Mouse (Mus musculus) kidney, adult 2 months (tissue): ENCODE measurements at regions not wholly inside any gene's neighbourhood (a gene's known extent, or its start where the extent isn't known, plus 50 kb on each side); places are given as distances from the start of the nearest gene placed in this dataset.

Source experiments
- DNase-seq: peaks from one replicate; pipeline ENCODE4 v3.0.0; 2021
- H3K27ac ChIP-seq: fragments of 200-500 bp; 2 replicates; pipeline ENCODE4 v1.5.1; 2012; ENCODE audit warnings: low read depth, low read length, control low read depth, inconsistent platforms; ENCODE audit not compliant: insufficient read depth
- H3K27me3 ChIP-seq: fragments of 200-500 bp; replicated peaks from 2 replicates; pipeline ENCODE4 v1.6.1; 2012; ENCODE audit warnings: mild to moderate bottlenecking, moderate library complexity, low read length, inconsistent platforms; ENCODE audit not compliant: control insufficient read depth, insufficient read depth
- H3K36me3 ChIP-seq: fragments of 200-500 bp; 2 replicates; pipeline ENCODE4 v1.6.1; 2012; ENCODE audit warnings: mild to moderate bottlenecking, moderate library complexity, low read length, inconsistent platforms; ENCODE audit not compliant: control insufficient read depth, insufficient read depth
- H3K4me1 ChIP-seq: fragments of 200-500 bp; 2 replicates; pipeline ENCODE4 v1.6.1; 2011; ENCODE audit warnings: low read length; ENCODE audit not compliant: control insufficient read depth, insufficient read depth
- H3K4me3 ChIP-seq: fragments of 200-500 bp; 2 replicates; pipeline ENCODE4 v1.5.1; 2011; ENCODE audit warnings: mild to moderate bottlenecking, low read depth, low read length, control low read depth; ENCODE audit not compliant: insufficient read depth
- CTCF ChIP-seq: fragments of 200-500 bp; conservative IDR thresholded peaks from 2 replicates; pipeline ENCODE4 v1.5.1; 2011; ENCODE audit warnings: low read depth, mild to moderate bottlenecking, control low read depth, low read length, moderate library complexity, mixed read lengths; ENCODE audit not compliant: insufficient read depth, insufficient read length
- POLR2A ChIP-seq: fragments of 200-500 bp; IDR thresholded peaks from one replicate; pipeline ENCODE4 v1.6.1; 2011; ENCODE audit warnings: low read depth, low read length, control low read depth
- WGBS: fragments of 180-500 bp; shearing (Covaris S2); methylation state at CpG from one replicate; pipeline ENCODE4 v1.1.7; 2018; 5-methylcytosine and 5-hydroxymethylcytosine counted together

DNA sequence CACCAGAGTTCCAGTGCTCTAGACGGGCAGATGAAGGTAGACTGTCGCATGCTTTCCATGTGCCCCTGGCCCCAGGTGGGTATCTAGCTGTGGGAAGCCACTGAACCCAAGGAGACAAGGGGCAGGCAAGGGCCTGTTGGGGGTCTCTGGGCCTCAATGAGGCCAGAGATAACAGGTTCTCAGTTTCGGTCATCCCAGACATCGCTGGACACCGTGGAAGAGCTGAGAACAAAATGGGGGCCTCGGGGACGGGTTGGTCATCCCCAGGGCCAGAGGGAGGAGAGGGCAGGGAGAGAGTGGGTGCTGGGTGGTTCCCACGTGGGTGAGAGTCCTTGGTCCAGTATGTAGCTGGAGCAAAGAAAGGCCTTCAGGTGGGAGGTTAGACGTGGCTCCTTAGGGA is 307.2 kb downstream of the Zfp804a start:
- H3K27ac ChIP-seq, result no peak overlapping the region
- no peak overlapping the region for H3K4me3 ChIP-seq
- 86% methylated on average over 9 of the region's 9 CpGs for WGBS
- no peak for TF ChIP-seq POLR2A
- no peak for TF ChIP-seq CTCF
- H3K36me3 ChIP-seq, result no peaks in the 10 kb centered on the region
- H3K4me1 ChIP-seq, result no peaks in the 10 kb centered on the region
- no peaks in the 10 kb centered on the region for H3K27me3 ChIP-seq
- DNase-seq, result no peak

DNA sequence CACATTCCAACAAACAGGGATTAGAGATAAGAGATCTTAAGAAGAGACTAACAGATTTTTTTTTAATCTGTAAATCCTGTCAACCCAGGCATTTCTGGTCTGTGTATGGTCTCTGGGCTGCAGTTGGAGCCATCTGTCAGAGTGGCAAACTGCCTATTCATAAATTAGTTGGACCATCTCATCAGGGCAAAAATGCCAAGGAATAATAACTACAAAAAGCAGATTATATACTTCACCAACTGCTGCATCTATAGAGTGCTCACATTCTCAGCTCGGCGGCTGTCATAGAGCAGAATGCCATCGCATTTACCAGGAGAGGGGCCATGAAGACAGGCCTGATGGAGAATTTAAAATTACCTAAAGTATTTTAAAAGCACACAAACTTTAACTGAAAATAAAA is 320.1 kb downstream of the Zfp804a start:
- DNase-seq, result no peak
- H3K36me3 ChIP-seq, result no peaks in the 10 kb centered on the region
- 95% methylated on average over 3 of the region's 3 CpGs for WGBS
- no peak for TF ChIP-seq POLR2A
- no peak for TF ChIP-seq CTCF
- H3K4me3 ChIP-seq, result no peak overlapping the region
- no peaks in the 10 kb centered on the region for H3K4me1 ChIP-seq
- H3K27me3 ChIP-seq, result no peaks in the 10 kb centered on the region
- no peak overlapping the region for H3K27ac ChIP-seq

DNA sequence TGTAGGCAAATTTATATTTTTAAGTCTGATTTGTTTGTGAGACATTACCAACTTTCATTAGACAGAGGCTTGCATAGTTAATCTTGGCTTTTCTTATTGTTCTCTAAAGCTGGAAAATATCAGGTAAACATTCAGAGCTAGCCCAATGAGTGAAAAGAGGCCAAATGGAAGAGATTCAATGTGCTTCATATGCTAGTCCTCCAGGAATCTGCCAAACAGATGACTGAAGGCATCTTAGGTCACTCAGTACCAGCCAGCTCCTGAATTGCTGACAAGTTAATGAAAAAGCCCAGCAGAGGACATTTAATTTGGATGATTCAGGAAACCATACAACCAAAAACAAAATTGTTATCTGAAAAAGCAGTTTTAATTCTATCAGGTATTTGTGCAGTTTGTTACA is 325.5 kb downstream of the Zfp804a start:
- no peak for DNase-seq
- TF ChIP-seq POLR2A (no peak), CTCF (no peak)
- H3K4me3 ChIP-seq, result no peak overlapping the region
- H3K36me3 ChIP-seq, result no peaks in the 10 kb centered on the region
- H3K27ac ChIP-seq, result no peak overlapping the region
- no peaks in the 10 kb centered on the region for H3K27me3 ChIP-seq
- no peaks in the 10 kb centered on the region for H3K4me1 ChIP-seq

DNA sequence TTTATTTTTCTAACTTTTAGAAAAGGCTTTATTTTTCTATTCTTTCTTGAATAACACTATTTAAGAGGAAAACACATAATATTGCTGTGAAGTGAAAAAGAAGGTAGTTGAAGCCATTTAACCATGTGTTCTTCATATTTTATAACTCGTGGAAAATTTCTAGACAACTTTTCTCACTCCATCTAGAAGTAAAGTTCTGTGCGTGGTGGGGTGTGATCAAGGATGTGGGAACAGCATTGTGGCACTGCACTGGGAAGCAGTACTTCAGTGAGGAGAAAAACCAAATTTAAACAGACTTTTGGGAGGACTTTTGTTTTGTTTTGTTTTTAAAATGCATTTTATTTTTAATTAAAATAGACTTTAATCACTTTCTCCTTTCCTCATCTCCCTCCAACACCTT is 332.1 kb downstream of the Zfp804a start:
- no peaks in the 10 kb centered on the region for H3K27me3 ChIP-seq
- no peak for DNase-seq
- no peak for TF ChIP-seq CTCF
- TF ChIP-seq POLR2A, result no peak
- H3K36me3 ChIP-seq, result no peaks in the 10 kb centered on the region
- WGBS, result 82% methylated on average over 2 of the region's 2 CpGs
- H3K27ac ChIP-seq, result no peak overlapping the region
- no peak overlapping the region for H3K4me3 ChIP-seq
- no peaks in the 10 kb centered on the region for H3K4me1 ChIP-seq

DNA sequence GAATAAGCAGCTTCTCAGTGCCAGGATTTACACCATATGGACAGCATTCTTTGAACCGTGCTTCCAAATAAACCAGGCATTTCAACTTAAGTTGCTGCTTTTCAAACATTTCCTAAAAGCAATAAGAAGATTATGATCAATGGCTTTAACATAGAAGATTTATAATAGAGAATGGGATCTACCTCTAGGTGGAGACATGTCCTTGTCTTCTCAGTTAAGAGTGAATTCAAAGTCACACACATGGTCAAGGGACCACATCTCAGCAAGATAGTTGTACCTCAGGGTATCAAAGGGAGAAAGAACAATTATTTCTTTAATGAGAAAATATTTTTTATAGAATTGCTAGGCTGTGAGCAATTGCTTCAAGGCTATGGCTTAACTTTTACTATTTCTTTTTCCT is 334.7 kb downstream of the Zfp804a start:
- peak; percentile 4 for DNase-seq

DNA sequence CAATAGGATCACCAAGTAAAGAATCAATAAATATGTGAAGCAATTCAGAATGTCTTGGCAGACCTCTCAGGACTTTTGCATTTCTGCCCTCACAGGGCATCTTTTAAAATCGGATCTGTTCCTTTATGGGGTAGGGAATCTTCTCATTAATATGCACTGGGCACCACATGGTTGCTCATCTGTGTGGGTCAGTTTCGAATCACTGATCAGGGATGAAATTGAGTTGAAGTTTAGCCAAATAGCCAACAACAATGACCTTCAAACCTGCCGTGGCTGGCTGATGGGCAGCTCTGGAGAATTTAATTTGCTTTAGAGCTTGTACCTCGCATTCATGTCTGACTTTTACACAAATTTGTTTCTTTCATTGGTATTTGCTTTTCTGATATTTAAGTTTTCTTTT is 342.4 kb downstream of the Zfp804a start:
- Histone ChIP-seq H3K4me1 (no peaks in the 10 kb centered on the region), H3K27ac (no peak overlapping the region), H3K36me3 (no peaks in the 10 kb centered on the region), H3K4me3 (no peak overlapping the region), H3K27me3 (no peaks in the 10 kb centered on the region)
- peak; percentile 85 for DNase-seq
- WGBS, result 27% methylated on average over 4 of the region's 4 CpGs
- TF ChIP-seq POLR2A, result no peak
- no peak for TF ChIP-seq CTCF

More for the DNA sequence above, 334.7 kb downstream of the Zfp804a start:
- Histone ChIP-seq H3K4me3 (no peak overlapping the region), H3K27me3 (no peaks in the 10 kb centered on the region), H3K4me1 (no peaks in the 10 kb centered on the region), H3K27ac (no peak overlapping the region), H3K36me3 (no peaks in the 10 kb centered on the region)
- TF ChIP-seq POLR2A (no peak), CTCF (no peak)
- WGBS, result 64% methylated on average over 1 of the region's 1 CpGs

DNA sequence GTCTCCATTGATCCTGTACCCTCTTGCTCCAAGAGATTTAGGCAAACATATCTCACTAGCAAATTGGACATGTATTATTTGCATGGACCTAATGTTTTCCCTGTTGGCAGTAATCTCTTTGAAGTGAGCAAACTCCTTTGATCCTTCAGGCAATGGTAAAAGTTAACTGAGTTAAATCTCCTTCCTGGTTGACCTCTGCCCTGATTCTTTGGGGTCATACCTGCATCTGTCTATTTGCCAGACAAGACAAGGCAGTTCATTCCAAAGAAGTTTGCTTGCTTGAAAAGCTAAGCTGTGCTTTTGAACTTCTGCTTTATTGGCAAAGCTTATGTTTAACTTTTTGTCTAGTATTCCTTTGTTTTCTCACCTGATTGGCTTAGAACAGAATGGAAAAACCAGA is 392.7 kb downstream of the Zfp804a start:
- Histone ChIP-seq H3K4me1 (no peaks in the 10 kb centered on the region), H3K27me3 (no peaks in the 10 kb centered on the region), H3K27ac (no peak overlapping the region), H3K36me3 (no peaks in the 10 kb centered on the region), H3K4me3 (no peak overlapping the region)
- TF ChIP-seq CTCF, result no peak
- TF ChIP-seq POLR2A, result no peak
- DNase-seq, result peak; percentile 63

DNA sequence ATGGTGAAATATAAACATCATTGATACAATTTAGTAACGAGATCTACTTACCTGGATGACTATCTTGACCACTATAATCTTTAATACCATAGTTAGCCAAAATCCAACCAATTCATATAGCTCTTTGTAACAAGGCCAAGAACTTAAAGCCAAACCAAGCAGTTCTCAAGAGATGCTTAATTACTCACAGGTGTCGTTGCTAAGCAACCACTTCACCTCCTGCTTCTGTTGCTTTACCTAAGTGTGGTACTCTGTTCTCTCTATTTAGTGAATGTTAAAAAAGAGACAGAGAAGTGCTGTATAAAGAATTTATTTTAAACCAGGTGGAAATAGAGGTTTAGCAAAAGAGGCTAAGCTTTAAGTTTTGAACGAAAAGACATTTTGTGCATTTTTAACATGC is 402.7 kb downstream of the Zfp804a start:
- TF ChIP-seq POLR2A, result no peak
- no peak for TF ChIP-seq CTCF

More for the DNA sequence above, 402.7 kb downstream of the Zfp804a start:
- no peak overlapping the region for H3K4me3 ChIP-seq
- 77% methylated on average over 3 of the region's 3 CpGs for WGBS
- H3K27ac ChIP-seq, result no peak overlapping the region
- H3K36me3 ChIP-seq, result no peaks in the 10 kb centered on the region
- no peaks in the 10 kb centered on the region for H3K4me1 ChIP-seq
- DNase-seq, result no peak
- no peaks in the 10 kb centered on the region for H3K27me3 ChIP-seq
